Mouse (Mus musculus): ENCODE results near the gene Anapc4.

The Anapc4 gene

DNA sequence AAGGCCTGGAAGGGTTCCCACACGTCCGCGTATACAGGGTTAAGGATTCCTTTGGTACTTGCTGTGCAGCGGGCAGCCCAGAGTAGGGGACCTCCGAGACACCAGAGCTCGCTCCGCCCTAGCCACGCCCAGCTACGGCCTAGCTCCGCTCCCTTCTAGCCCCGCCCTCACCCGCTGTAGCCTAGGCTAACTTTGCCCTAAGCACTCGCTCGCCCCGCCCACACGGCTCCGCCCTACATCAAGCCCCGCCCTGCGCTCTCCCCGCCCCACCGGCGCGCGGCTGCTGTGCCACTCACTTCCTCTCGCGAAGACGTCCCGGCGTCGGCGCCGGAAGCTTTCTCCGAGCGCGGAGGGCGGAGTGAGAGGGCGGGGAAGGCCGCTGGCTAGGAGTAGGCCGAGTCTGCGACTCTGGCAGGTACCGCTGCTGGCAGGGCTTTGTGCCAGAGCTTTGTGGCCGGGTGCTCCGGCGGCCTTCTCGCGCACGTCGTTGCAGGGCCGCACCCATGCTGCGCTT is at the start of gene Anapc4:
Anapc4 (plus strand) TSS at position 252 of the 514 bp plus-strand sequence.
- DNase-seq: peak; percentile 99

DNA sequence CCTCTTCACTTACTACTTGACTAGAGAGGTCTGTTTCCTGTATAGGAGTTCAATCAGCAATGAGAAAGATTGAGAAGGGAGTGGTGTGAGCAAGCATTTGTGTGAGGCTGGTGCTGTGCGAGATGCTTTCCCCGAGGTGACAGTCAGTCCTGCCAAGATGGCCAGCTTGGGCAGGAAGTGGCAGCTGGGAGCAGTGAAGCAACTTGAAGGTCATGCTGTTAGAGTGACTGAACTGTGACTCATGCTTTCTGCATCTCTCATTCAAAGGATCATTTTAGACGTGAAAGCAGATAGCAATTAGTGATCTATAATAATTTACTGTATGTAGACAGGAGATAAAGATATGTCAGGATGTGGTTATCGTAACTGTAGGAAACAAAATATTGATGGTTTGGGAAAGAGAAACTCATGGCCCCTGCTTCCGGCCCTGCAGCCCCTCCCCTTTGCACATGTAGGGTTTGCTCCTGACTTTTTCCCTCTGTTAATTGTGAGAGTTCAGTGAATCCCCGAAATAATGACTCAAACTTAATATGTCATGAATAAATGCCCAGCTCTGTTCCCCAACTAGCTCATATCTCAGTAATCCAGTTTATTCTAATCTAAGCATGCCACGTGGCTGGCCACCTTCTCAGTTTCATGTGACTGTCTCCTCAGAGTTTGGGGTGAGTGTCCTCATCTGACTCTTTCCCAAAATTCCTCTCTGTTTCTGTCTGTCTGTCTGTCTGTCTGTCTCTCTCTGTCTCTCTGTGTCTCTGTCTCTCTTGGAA is 47.1 kb upstream of the Anapc4 start:
- no peak for DNase-seq

DNA sequence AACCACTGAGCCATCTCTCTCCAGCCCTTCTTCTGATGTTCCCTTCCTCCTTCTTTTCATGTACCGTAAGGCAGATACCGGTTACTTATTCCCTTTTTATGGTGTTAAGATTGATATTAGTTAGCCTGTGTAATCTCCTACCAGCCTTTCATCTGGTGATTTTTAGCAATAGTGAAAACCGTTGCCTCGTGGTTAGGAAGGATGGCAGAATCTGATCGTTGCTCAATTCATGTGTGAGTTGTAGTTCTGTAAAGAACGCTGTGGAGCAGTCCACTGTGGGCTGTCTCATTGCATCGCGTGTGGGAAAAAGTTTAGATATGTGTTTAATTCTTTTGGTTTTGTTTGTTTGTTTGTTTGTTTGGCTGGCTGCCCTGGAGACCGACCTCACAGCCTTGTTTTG is 40.6 kb upstream of the Anapc4 start:
- no peak for DNase-seq

DNA sequence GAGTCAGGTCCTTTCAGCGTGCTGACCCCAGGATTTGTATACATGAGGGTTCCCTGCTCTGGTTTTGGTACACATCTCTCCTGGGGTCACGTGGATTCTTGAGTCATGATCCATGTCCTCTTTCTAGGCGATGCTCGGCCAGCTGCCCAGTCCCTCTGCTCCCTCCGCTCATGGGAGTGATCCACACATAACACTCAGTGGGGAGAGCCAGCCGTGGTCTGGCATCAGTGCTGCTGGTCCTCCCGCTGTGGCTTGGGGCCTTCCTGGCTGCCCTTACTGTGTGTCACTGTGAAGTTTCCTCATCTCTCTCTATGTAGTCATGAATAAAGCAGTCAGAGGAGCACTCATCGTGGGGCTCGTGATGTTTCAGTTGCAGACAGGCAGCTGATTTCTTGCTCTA is 39.7 kb upstream of the Anapc4 start:
- DNase-seq: no peak

DNA sequence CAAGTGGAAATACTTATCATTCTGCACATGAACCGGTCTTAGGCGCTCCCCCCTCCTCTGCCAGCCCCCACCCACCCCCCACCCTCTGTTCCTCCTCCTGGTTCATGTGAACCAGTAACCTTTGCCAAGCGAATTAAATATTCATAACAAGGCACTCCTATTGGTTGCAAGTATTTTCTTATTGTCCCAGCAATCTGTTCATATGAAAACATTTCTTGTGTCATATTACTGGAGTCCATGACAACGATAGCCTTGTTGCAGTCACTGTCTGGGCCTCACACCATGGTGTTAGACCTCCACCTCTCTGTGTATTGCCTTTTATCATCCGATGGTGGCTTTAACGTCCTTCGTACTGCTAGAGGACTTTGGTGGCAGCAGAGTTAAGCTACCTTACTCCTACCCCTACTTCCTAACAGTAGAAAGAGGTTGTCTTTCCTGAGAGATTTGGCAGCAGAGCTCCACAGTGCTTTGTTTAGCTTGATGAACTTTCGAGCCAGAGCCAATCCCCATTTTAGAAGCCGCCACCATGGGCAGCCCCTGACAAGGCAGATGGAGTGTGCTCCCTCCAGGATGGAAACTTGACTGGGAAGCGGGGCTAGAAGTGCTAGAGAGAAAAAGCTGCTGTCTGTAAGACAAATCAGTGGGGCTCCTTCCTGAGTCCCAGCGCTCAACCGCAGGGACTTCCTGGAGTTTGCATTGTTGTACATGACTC is 34.4 kb upstream of the Anapc4 start:
- DNase-seq: no peak

DNA sequence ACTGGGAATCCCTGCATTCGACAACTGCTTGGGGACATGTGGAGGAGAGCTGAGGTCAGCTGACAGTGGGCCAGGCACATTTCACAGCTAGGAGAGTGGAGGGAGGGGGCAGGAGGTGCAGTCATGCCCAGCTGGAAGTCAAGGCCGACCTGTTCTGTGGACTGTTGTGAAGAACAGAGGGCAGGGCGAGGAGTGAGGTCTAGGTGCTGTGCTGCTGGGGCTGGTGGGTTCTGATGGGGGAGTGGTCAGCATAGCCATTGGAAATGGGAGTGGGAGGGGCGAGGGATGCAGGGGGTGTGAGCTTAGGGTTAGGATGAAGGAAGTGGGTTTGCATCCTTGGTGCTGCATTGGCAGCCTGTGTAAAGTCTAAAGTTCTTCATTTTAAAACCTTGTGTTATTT is 28.0 kb upstream of the Anapc4 start:
- DNase-seq: no peak

DNA sequence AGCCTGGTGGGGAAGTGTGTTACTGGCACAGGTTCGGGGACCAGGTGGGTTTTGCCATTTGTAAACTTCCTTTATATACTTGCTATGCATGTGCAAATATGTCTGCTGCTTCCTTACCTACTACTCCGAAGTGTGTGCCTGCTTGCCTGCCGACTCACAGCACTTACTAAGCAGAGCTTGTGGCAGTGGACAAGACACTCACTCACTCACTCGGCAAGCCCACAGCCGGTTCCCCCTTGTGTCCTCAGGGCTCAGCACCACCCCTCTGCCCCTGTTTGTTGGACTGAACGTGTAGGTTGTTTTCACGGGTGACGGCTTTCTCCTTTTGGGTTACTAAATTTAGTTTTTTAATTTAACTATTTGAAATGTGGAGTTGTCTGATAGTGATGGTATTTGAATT is 27.5 kb upstream of the Anapc4 start:
- DNase-seq: no peak

DNA sequence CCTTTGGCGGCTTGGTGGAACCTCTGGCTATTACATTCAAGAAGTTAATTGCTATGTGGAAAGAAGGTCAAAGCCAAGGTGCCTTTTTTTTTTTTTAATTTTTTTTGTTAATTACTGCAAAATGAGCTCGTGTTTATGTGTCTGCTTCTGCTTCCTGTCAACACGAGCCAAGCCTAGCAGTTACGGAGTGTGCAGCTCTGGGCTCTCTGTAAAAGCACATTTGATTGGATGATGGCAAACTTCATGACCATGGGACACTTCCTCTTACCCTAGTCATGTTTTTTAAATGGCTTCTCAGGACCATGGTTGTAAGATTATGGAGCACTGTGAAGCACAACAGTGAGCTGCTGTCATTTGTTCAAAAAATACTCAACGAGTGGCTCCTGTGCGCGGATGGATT is 26.8 kb upstream of the Anapc4 start:
- no peak for DNase-seq

DNA sequence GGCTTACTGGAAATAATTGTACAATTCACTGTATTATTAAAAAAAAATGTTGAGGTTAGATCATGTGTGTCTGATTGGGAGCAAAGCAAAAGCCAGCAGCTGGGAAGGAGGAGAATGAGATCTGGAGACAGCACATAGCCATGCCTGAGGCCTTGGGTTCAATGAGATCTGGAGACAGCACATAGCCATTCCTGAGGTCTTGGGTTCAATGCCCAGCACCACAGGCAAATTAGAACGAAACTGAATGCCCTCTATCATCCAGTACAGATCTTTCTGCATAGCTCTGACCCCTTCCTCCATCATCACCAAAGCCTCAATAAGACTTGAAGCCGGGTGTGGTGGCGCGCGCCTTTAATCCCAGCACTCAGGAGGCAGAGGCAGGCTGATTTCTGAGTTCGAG is 23.4 kb upstream of the Anapc4 start:
- no peak for DNase-seq

DNA sequence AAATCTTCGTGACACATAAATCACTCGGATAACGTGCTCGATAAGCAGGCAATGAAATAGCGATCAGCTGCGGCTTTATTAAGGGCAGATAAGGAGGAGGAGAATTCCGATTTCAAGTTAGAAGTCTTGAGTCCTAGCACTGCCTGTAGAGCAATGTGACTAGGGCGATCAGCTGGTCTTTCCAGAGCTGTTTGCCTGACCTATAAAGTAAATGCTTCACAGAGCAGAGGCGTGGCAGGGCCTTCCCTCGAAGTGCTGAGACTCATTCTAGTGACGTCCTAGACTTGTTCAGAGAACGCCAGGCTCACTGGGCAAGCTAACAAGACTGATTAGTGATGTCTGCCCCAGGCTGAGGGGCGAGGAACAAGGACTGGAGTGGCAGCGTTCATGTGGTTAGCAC is 22.8 kb upstream of the Anapc4 start:
- DNase-seq: no peak

DNA sequence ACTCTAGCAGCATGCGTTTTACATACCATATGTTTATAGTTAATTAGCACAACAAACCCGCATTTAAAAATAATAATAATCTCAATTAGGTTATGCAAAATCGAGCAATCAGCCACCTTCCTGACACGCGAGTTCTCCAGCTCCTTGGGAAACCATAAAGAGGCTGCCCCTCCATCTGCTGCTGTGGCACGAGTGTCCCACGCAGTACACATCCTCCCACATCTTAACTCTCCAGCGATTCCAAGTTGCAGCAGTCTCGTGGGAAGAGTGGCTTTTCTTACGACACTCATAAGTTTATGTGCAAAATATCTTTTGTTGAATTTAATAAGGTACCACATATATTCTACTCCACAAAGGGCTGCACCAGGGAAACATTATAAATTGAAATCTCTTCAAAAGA is 21.4 kb upstream of the Anapc4 start:
- no peak for DNase-seq

DNA sequence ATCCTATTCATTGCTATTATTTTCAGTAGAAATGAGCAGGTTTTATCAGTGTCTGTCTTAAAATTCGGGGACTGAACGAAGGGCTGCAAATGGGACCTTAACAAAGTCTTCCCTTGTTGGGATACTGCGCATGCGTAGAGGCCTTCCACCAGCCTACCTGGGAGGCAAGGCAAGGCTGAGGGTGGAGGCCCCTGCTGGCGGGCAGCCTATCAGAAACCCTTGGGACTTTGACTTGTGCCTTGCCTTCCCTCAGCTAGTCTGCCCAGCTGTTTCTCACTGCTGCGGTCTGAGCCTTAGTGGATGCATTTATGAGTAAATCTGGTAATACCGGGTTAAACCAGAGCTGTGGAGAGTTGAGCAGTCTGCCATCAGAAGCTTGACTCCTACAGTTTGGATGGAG is 20.5 kb upstream of the Anapc4 start:
- DNase-seq: no peak

DNA sequence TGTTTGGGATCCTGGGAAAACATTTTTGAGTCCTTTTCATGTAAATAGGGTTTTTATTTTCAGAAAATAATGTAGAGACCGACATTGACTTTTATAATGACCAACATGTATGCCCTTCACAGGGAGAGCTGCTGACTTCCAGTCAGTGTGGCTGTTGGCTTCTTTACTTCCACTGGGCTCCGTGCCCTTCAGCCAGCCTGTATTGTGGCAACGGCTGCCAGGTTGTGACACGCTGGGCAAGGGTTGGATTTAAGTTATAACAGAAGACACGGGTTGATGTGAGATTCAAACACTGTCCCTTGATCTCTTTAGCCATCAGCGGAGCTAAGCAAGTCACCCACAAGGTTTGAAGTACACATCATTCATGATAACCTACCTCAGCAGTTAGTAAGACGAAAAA is 15.1 kb upstream of the Anapc4 start:
- DNase-seq: no peak

DNA sequence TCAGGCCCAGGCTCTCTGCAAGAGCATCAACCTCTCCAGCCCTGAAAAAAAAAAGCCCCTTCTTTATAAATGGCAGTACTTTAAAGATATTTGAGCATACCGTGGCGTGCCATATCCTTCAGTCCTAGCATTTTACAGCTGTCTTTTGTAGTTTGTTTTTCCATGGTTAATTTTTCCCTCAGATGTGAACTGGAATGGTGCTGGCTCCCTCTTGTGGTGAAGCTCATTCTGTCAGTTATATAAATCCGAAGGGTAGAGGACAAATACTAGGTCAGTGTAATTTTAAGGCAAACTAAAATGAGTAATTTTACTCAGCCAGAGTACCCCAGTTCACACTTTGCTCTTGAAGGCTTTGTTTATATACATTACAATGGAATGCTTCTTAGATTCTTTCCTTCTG is 12.1 kb upstream of the Anapc4 start:
- DNase-seq: peak; percentile 49

DNA sequence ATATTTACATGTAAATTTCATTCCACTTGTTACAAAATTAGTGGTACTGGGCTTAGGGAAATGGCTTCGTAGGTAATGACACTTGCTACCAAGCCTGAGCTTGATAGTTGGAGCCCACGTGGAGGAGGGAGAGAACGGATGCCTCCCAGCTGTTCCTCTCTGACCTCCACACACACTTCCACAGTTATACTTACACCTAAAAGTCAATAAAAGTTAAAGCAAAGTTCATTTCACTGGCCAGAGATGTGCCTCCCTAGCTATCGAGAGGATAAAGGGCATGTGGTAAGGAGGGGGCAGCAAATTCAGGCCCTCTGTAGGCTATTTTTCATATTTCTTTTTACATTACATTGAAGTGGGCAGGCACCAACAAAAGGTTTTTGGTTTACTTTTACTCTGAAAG is 5.9 kb upstream of the Anapc4 start:
- no peak for DNase-seq

DNA sequence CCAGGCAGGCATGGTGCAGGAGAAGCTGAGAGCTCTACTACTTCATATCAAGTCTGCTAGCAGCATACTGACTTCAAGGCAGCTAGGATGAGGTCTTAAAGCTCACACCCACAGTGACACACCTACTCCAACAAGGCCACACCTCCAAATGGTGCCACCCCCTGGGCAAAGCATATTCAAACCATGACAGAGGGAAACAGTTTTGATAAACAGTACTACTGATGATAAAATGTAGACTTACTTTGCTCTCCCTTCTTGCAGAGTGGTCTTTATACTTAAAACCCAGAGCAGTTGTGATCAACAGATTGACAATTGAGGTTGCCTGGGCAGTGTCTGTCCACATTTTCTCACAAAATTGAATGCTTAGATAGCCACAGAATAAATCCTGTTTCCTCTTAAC is 807 bp upstream of the Anapc4 start:
- DNase-seq: peak; percentile 12

DNA sequence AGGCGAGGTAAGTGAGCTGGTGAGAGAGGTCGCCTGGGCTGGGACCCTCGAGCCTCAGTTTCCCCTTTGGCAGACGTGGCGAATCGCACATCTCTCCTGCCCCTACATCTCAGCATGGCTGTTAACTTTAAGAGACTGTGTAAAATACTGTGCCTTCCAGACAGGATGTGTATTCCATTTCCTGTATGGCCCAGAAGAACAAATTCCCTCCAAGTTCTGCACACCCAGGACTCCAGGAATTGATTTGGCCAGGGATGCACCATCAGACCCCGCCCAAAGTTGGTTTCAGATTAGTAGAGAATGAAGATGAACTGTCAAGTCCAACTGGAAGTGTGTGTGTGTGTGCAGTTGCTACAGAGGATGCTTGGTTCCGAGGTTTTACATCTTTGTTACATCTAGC is 574 bp downstream of the Anapc4 start:
- no peak for DNase-seq

DNA sequence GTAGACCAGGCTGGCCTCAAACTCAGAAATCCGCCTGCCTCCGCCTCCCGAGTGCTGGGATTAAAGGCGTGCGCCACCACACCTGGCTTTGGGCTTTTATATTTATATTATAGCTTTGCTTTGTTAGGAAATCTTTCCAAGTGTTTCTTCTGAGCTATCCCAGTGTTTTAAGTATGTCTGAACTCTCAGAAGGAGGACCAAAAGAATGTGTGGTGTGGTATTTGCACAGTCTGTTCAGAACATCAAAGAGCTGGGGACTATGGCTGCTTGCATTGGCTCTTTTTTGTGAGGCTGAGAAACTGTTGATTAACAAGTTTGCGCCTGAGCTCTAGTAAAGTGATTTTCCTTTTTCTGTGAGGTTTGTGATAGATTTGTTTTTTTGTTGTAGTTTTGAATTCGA is 10.5 kb downstream of the Anapc4 start:
- DNase-seq: no peak

DNA sequence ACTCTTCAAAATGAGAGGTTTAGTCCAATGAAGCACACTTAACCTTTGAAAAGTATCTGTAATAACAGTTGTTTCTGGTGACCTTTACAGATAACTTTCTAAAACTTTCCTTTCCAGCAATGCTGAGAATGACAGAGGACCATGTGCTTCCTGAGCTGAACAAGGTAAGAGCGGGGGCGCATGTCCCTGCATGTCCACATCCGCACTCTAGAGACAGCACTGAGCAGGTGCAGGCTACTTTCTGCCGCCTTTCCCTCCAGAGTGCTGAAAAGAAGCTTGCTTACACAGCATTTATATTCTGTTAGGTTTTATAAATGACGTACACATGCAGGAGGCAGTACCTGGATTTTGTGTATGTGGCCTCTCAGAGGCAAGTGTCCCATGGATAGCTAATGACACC is 21.9 kb downstream of the Anapc4 start:
- DNase-seq: no peak

DNA sequence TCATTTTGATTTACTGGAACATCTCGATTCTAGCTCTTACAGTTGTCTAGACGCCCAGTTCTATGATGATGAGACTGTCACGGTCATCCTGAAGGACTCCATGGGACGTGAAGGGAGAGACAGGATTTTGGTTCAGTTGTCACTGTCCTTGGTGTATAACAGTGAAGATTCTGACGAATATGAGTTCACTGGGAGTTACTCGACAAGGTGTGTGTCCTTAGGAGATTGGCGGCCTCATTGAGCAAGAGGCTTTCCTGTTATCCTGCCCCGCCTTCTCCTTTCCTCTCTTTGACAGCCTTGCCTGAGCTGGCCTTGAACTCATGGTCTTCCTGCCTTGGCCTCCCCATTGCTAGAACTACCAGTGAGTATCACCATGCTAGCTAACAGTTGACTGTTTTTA is 30.6 kb downstream of the Anapc4 start:
- no peak for DNase-seq

DNA sequence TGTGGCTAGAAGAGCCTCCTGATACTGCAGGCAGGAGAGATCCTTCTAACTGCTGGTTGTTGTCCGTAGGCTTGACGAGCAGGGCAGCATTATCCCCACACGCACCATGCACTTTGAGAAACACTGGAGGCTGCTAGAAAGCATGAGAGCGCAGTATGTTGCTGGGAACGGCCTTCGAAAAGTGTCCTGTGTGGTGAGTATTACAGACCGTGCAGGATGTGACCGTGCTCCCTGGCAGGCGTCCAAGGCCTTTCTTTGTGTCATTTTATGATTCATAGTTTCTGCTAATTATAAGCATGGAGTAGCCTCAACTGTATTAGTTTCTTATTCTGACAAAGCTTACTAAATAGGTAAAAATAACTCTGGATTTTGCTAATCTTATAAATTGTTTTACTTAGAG is 32.0 kb downstream of the Anapc4 start:
- no peak for DNase-seq

DNA sequence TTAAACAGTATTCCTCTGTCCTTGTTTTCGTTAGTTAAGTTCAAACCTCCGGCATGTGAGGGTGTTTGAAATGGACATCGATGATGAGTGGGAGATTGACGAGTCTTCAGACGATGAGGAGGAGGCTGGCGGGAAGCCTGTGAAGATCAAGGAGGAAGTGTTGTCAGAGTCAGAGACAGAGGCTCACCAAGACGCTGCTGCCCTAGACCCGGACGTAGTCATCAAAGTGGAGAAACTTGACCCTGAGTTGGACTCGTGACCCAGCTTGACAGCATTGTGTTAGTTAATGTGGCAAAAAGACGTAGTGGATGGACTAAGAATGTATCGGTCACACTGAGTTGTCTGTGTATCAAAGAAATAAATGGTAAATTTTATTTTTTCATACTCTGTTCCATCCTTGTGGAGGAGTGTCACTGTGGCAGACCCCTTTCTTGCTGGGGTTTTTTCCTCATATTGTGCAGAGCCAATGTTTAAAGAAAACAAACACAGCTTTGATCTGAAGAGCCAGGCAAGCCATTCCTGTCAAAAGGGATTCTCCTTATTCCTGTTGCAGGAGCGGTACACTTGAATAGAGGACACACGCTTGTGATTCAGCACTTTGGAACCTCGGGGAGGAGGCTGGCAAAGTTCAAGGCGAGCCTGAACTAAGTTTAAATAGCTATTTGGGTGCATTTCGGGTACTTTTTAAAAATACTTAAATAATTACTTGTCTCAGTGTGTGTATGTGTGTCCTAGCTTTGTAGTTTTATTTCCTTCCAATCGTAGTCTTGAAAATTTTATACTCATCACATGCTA is 32.7 kb downstream of the Anapc4 start:
- DNase-seq: no peak

DNA sequence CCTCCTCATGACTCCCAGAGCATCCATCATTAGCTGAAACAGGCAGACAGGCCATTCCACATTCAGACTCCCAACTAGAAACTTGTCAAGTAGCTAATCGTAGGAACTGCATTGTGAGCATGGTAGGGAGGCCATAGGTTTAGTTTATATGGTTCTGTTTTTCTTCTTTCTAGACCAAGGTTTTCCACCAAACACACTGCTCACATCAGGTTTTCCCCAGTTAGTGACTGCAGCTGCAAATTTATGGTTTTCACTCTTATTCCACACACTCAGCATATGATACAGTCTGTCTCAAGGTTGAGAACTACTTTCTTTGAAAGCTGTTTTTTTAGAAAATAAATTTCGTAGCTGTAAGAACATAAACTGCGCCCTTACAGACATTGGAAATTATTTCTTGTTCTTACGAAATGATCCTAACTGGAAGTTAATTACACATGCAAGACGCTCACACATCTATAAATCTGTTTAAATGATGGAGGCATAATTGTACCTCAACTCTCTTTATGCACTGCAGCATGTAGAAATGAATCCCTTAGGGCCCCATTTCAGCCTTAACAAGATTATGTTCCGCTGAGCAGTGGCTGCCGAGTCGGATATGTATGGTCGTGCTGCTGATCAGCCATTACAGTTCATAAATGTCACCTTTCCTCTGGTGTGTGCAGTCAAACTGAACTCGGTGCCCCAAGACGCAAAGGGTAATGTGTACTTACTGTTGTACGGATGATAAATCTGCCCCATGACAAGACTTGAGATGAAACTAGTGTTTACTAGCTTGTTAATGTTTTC is 35.3 kb downstream of the Anapc4 start:
- no peak for DNase-seq
